ENCODE assay signal across 16 mouse cellular contexts in the genomic region with DNA sequence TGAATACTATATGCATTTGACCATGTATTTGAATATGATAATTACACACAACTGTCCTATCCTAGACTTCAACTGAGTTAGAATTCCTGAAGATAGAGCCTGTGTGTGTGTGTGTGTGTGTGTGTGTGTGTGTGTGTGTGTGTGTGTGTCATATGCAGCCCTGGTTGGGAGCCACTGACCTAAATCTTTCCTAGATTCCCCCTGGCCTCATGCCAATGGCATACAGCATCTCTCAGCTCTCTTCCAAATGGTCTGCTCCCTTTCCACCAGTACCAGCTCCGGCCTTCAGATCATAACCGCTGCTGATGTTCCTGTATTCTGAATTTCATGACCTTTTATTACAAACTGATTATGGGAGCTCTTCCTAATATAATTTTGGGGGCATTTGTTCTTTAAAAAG. TPM values are rescaled to one million over a fixed set of nuclear protein-coding genes. Genes with fewer than 3 reads are reported as not detected.
"Had no signal": no experiment of that assay in that cellular context is flagged by ENCODE, and none has a peak within 500 bp of the region (broad histone marks: within the 10 kb centered on the region; RNA-seq: fewer than 3 reads in every experiment).

No protein-coding gene starts in this region.

- DNase-seq: kidney, postnatal 25 days; liver; liver, embryonic 13.5 days; liver, postnatal 0 days; lung, postnatal 36 days; midbrain, embryonic 14.5 days; right cerebral cortex, postnatal 4 days; spleen, adult 18-20 months; thymus, adult 2 months; thymus, postnatal 25 days had no signal

- H3K4me2 ChIP-seq: limb, embryonic 12.5 days; liver, embryonic 13.5 days; lung, embryonic 15.5 days; neural tube, embryonic 15.5 days; stomach, embryonic 15.5 days had no signal

- H3K27me3 ChIP-seq: neural tube, embryonic 15.5 days; stomach, embryonic 15.5 days had no signal

- H3K27ac ChIP-seq: limb, embryonic 12.5 days; liver, embryonic 13.5 days; lung, embryonic 15.5 days; neural tube, embryonic 15.5 days; stomach, embryonic 15.5 days had no signal

- H3K4me1 ChIP-seq: liver, embryonic 13.5 days; lung, embryonic 15.5 days; stomach, embryonic 15.5 days had no signal

- H3K9me3 ChIP-seq: limb, embryonic 12.5 days; liver, embryonic 13.5 days; lung, embryonic 15.5 days; neural tube, embryonic 15.5 days; stomach, embryonic 15.5 days had no signal

- H3K36me3 ChIP-seq: limb, embryonic 12.5 days; liver, embryonic 13.5 days; lung, embryonic 15.5 days; neural tube, embryonic 15.5 days; stomach, embryonic 15.5 days had no signal

- H3K9ac ChIP-seq: limb, embryonic 12.5 days; liver, embryonic 13.5 days; liver, postnatal 0 days; lung, embryonic 15.5 days; neural tube, embryonic 15.5 days; stomach, embryonic 15.5 days had no signal

- ATAC-seq: liver, postnatal 0 days had no signal

- H3K4me3 ChIP-seq: limb, embryonic 12.5 days; liver, embryonic 13.5 days; lung, embryonic 15.5 days; myocyte; neural tube, embryonic 15.5 days; stomach, embryonic 15.5 days had no signal

RNA-seq across cellular contexts. Expression of a gene that starts 8.4 kb away (rescaled TPM):
- total RNA-seq: megakaryocyte progenitor cell, adult 5-6 weeks had no signal
- polyA plus RNA-seq: myocyte had no signal
